Mouse (Mus musculus): Measurements from ENCODE around the gene Insr. TPM values are rescaled to one million over a fixed set of nuclear protein-coding genes. Genes with fewer than 3 reads are reported as not detected.
"Not testable (repeated sequence)": the region's sequence is repeated elsewhere in the genome, so short reads cannot be mapped to it uniquely, and the experiment has no call there.

Insr gene
- polyA plus RNA-seq, 1 experiment from 2014 or later: 49.3 TPM

DNA sequence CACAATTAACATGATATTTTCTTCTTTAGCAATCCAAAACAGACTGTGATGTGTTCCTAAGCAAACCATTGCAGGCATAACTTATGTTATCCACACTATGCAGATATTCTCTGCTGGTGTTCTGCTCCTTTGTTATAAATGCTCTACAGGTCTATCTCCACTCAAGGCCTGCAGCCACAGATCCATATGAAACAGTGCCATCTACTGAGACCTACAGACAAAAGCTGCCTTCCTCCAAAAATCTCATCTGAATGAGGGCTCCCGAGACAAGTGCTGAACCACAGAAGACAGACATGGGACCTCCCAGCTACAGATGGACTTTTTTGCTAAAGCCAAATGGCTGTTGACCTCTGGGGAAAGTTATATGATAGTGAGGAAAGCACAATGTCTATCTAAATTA lies 132.9 kb downstream of the Insr start:
- H3K9ac ChIP-seq (ENCODE audit: low read depth, low read length): no peak overlapping the region
- no peak overlapping the region for H3K4me3 ChIP-seq (ENCODE audit: low read depth, low read length)
- no peak overlapping the region for H3K27ac ChIP-seq (ENCODE audit: low read depth, low read length)
- no peaks in the 10 kb centered on the region for H3K36me3 ChIP-seq (ENCODE audit: control insufficient read depth, insufficient read depth, low read length)
- no peaks in the 10 kb centered on the region for H3K4me1 ChIP-seq (replicated peaks; ENCODE audit: control insufficient read depth, insufficient read depth, low read length)
- H3K4me2 ChIP-seq (replicated peaks; ENCODE audit: low read depth, low read length): no peak overlapping the region
- H3K9me3 ChIP-seq (ENCODE audit: control insufficient read depth, low read length): no peaks in the 10 kb centered on the region
- 67% methylated on average over 1 of the region's 1 CpGs for WGBS
- ATAC-seq (ENCODE audit: low FRiP score) (no peak), DNase-seq (ENCODE audit: low spot score) (no peak)
- H3K27me3 ChIP-seq (ENCODE audit: control insufficient read depth, insufficient read depth, low read length): no peaks in the 10 kb centered on the region

DNA sequence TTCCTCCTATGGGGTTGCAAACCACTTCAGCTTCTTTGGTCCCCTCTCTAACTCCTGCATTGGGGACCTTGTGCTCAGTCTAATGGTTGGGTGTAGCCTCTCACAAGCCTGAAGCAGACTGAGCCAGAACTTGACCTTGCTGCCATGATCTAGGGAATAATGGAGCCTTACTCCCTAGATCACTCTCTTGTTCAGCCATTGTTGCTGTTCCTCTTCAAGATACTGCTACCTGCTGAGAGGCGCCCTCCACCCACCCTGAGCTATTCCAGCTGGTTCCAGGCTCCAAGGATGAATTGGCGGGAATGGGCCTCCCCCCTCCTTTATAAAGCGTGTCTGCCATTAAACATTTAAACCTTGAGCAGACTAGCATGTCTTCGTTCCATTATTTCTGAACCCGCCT lies 179.0 kb downstream of the Insr start:
- not testable (repeated sequence) for H3K36me3 ChIP-seq (ENCODE audit: control insufficient read depth, insufficient read depth, low read length); H3K4me2 ChIP-seq (replicated peaks; ENCODE audit: low read depth, low read length); ATAC-seq (ENCODE audit: low FRiP score); H3K4me3 ChIP-seq (ENCODE audit: low read depth, low read length); H3K4me1 ChIP-seq (replicated peaks; ENCODE audit: control insufficient read depth, insufficient read depth, low read length); H3K27me3 ChIP-seq (ENCODE audit: control insufficient read depth, insufficient read depth, low read length); H3K9ac ChIP-seq (ENCODE audit: low read depth, low read length); H3K27ac ChIP-seq (ENCODE audit: low read depth, low read length); DNase-seq (ENCODE audit: low spot score); H3K9me3 ChIP-seq (ENCODE audit: control insufficient read depth, low read length)
- 84% methylated on average over 5 of the region's 5 CpGs for WGBS

Other genes with a start within 250 kb of the Insr start
- not detected in 2 replicates for gene A430078G23Rik, start 73.8 kb upstream of the Insr start, polyA plus RNA-seq (2014; fragmentation: Nextera tagmentation; extraction: Ambion mirVana)
- gene Arhgef18, start 113.4 kb upstream of the Insr start, polyA plus RNA-seq (2014; fragmentation: Nextera tagmentation; extraction: Ambion mirVana): 9.2 and 10.9 TPM in 2 replicates
- gene Pex11g, start 188.1 kb upstream of the Insr start, polyA plus RNA-seq (2014; fragmentation: Nextera tagmentation; extraction: Ambion mirVana): 2.4 and 3.1 TPM in 2 replicates
- not detected in 2 replicates for gene Tex45, start 191.2 kb upstream of the Insr start, polyA plus RNA-seq (2014; fragmentation: Nextera tagmentation; extraction: Ambion mirVana)
- gene Zfp358, start 213.5 kb upstream of the Insr start, polyA plus RNA-seq (2014; fragmentation: Nextera tagmentation; extraction: Ambion mirVana): 31.2 and 39.3 TPM in 2 replicates
- gene Mcoln1, start 220.8 kb upstream of the Insr start, polyA plus RNA-seq (2014; fragmentation: Nextera tagmentation; extraction: Ambion mirVana): 36.8 and 49.5 TPM in 2 replicates
- gene Pnpla6, start 235.8 kb upstream of the Insr start, polyA plus RNA-seq (2014; fragmentation: Nextera tagmentation; extraction: Ambion mirVana): 17.4 and 19.9 TPM in 2 replicates

Measured in hindbrain, embryonic 11.5 days (tissue).